Mouse (Mus musculus) lung, embryonic 16.5 days (tissue): ENCODE data around the gene Poldip2. TPM values are rescaled to one million over a fixed set of nuclear protein-coding genes. Genes with fewer than 3 reads are reported as not detected.
A peak's percentile ranks its signal among the peaks of the same experiment; 100 is the strongest.

Source experiments
- ATAC-seq: fragments of 200-750 bp; cut with Nextera tagmentation; 2 replicates; pipeline ENCODE4 v1.8.0; 2017; ENCODE audit warnings: low read depth, mild to moderate bottlenecking, moderate library complexity
- H3K27ac ChIP-seq: fragments of 300-500 bp; sonication (generic); 2 replicates; pipeline ENCODE4 v1.5.1; 2014; ENCODE audit warnings: mild to moderate bottlenecking, control low read depth, low read length
- H3K27me3 ChIP-seq: fragments of 300-500 bp; sonication (generic); 2 replicates; pipeline ENCODE4 v1.6.1; 2014; ENCODE audit warnings: low read depth, low read length, mixed read lengths; ENCODE audit not compliant: control insufficient read depth, insufficient read depth
- H3K36me3 ChIP-seq: fragments of 300-500 bp; sonication (generic); 2 replicates; pipeline ENCODE4 v1.6.1; 2014; ENCODE audit warnings: low read length; ENCODE audit not compliant: control insufficient read depth, insufficient read depth
- H3K4me1 ChIP-seq: fragments of 300-500 bp; sonication (generic); replicated peaks from 2 replicates; pipeline ENCODE4 v1.6.1; 2014; ENCODE audit warnings: low read length, mixed read lengths; ENCODE audit not compliant: control insufficient read depth, insufficient read depth
- H3K4me2 ChIP-seq: fragments of 300-500 bp; sonication (generic); 2 replicates; pipeline ENCODE4 v1.6.1; 2014; ENCODE audit warnings: low read depth, low read length, control low read depth
- H3K4me3 ChIP-seq: fragments of 300-500 bp; sonication (generic); 2 replicates; pipeline ENCODE4 v1.5.1; 2014; ENCODE audit warnings: mild to moderate bottlenecking, low read length, control low read depth
- H3K9ac ChIP-seq: fragments of 300-500 bp; sonication (generic); 2 replicates; pipeline ENCODE4 v1.6.1; 2014; ENCODE audit warnings: low read length, control low read depth
- H3K9me3 ChIP-seq: fragments of 300-500 bp; sonication (generic); 2 replicates; pipeline ENCODE4 v1.6.1; 2016; ENCODE audit warnings: low read length; ENCODE audit not compliant: control insufficient read depth
- WGBS: fragments of 180-500 bp; shearing (Covaris S2); extraction: QIAGEN DNeasy Blood & Tissue Kit; methylation state at CpG from one replicate; pipeline ENCODE4 v1.1.7; 2014; 5-methylcytosine and 5-hydroxymethylcytosine counted together
- polyA plus RNA-seq: library from polyadenylated mRNA; unstranded; fragments of >200 nt; fragmentation: Nextera tagmentation; extraction: Ambion mirVana; gene quantifications from 2 replicates; pipeline ENCODE4 v1.2.1, GENCODE M21; 2015

The Poldip2 gene
- polyA plus RNA-seq, 1 experiment from 2014 or later = 142 TPM

DNA sequence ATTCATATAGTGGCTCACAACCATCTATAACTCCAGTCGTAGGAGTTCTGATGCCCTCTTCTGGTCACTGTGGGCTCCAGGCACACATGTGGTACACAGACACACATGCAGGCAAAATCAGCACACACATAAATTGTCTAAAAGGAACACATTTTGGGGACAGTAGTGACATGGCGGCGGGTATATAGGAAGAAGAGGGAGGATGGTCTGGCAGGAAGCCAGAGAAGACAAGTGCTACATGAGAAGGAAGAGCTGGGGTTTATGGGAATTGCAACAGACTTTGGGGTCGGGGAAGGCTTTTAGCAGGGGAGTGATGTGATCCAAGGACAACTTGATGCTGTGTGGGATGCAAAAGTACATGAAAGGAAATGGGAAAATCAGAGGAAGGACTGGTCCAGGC, 22.5 kb downstream of the Poldip2 start:
- Histone ChIP-seq H3K4me1 (peaks cover 24% of the 10 kb centered on the region), H3K4me2 (peak overlapping the region; percentile 75), H3K27me3 (no peaks in the 10 kb centered on the region), H3K9me3 (no peaks in the 10 kb centered on the region), H3K9ac (no peak overlapping the region; the same call in 1 of the 2 replicates), H3K27ac (peak overlapping the region; percentile 97), H3K36me3 (peaks cover 6% of the 10 kb centered on the region), H3K4me3 (peak overlapping the region; percentile 97)
- no peak for ATAC-seq
- 52% methylated on average over 4 of the region's 4 CpGs for WGBS

DNA sequence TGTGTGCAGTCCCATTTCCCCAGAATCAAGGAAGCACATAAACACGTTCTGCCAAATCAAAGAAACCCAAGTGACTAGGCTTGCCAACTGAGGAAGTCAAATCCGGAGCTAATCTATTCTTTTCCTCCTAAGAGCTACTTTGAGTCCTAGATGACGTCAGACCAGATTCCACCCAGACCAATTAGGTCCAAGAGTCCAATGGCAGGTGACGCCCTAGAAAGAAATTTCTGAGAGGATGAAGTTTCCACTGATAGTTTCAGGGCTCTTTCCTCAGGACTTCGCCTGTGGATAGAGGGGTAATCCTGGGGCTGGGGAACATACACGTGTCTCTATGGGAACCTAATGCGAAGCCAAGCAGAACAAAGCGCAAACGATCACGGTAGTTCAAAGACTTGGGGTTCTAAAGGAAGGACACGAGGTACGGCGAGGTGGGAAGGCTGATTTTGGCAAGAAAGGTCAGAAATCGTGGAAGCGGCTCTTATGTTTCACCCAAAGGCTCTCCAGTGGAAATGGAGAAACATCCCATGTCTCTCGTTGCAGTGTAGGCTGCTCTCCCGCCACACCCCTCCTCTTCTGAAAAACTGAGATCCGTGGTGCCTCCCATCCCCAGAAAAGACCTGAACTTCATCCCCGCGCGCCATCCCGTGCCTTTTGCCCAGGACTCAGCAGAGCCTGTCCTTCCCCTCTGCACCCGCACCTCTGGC, 23.5 kb downstream of the Poldip2 start:
- under 1% methylated on average over 23 of the region's 23 CpGs for WGBS
- H3K9ac ChIP-seq = peak overlapping the region; percentile 92
- ATAC-seq = peak; percentile 55
- H3K27me3 ChIP-seq = no peaks in the 10 kb centered on the region
- peak overlapping the region; percentile 97 for H3K27ac ChIP-seq
- H3K9me3 ChIP-seq = no peaks in the 10 kb centered on the region
- peaks cover 10% of the 10 kb centered on the region for H3K36me3 ChIP-seq
- peak overlapping the region; percentile 75 for H3K4me2 ChIP-seq
- peak overlapping the region; percentile 97 for H3K4me3 ChIP-seq
- peaks cover 24% of the 10 kb centered on the region for H3K4me1 ChIP-seq

DNA sequence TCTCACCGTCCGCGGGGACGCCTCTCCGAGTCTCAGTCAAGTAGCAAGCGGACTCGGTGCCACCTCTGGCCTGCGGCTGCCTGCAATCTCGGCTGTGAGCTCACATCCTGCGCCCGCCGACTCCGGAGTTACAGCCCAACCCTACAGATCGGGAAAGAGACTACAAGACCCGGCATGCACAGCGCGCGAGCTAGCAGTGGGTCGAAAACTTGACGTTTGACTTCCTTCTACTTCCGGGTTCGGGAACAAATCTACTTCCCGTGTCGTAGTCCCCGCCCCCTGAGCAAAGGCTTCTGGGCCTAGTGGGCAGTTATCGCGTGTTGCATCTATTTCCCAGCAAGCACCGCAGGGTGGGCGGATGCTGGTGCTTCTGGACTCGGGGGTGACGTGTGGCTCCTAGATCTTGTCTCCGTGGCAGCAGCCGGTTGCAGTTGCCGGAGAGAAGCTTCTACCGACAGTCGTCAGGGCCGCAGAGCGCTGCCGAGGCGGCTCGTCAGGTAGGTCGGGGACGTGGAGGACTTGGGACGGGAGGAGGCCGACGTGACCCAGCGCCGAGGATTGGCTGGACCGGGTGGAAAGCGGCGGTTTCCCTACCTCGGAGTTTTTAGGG, 24.2 kb downstream of the Poldip2 start, which contains the start of the genes Tnfaip1 and Ift20:
Gene Tnfaip1 (minus strand): TSS at position 253 of the 610 bp plus-strand sequence.
Gene Ift20 (plus strand): TSS at position 282 of the 610 bp plus-strand sequence.
- Histone ChIP-seq H3K27ac (peak within 1 kb of the TSS; percentile 97), H3K4me3 (peak within 1 kb of the TSS; percentile 97), H3K27me3 (no peaks in the 10 kb centered on the region), H3K4me1 (peaks cover 23% of the 10 kb centered on the region), H3K9ac (peak within 1 kb of the TSS; percentile 92), H3K4me2 (peak within 1 kb of the TSS; percentile 92), H3K36me3 (peaks cover 14% of the 10 kb centered on the region), H3K9me3 (no peaks in the 10 kb centered on the region)
- ATAC-seq = peak; percentile 98
- WGBS = under 1% methylated on average over 52 of the region's 52 CpGs

DNA sequence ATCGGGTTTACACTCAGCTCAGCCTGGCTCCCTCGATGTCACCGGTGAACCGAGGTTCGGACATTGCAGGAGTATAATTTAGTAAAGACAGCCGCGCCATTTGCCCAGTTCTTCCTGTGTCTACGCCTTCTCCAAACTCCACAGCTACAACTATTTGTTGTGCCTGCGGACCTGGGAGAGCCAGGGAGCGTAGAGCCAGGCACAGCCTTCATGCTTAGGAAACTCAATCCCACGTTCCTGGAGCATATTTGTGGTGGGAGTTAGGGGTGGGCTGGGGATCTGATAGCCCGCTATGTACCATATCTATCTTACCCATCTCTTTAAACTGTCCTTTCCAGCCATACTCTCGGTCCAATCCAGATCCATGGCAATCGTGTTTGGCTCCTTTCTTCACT, 24.7 kb downstream of the Poldip2 start:
- peak overlapping the region; percentile 92 for H3K4me2 ChIP-seq
- H3K9ac ChIP-seq = peak overlapping the region; percentile 89
- WGBS = under 1% methylated on average over 14 of the region's 14 CpGs
- peaks cover 21% of the 10 kb centered on the region for H3K4me1 ChIP-seq
- peak overlapping the region; percentile 97 for H3K4me3 ChIP-seq
- H3K9me3 ChIP-seq = no peaks in the 10 kb centered on the region
- peaks cover 14% of the 10 kb centered on the region for H3K36me3 ChIP-seq
- H3K27ac ChIP-seq = peak overlapping the region; percentile 79
- peak; percentile 0; the same call in 1 of the 2 replicates for ATAC-seq
- H3K27me3 ChIP-seq = no peaks in the 10 kb centered on the region

DNA sequence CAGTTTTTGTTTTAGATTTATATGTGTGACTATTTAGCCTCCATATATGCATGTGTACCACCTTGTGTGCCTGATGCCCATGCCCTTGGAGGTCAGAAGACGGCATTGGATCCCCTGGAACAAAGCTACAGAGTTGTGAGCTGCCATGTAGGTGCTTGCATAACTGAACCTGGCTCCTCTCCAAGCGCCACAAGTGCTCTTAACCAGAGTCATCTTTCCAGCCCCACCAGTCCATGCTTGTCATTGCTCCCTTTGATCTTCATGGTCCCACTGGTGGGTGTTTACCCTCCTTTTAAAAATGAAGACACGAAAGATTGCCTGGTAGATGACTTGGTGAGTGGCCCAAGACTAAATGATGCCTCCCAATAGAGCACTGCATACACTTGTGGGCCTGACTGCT, 28.4 kb downstream of the Poldip2 start:
- Histone ChIP-seq H3K9me3 (no peaks in the 10 kb centered on the region), H3K9ac (no peak overlapping the region), H3K27ac (no peak overlapping the region), H3K4me2 (no peak overlapping the region), H3K4me1 (peaks cover 12% of the 10 kb centered on the region), H3K27me3 (no peaks in the 10 kb centered on the region), H3K4me3 (no peak overlapping the region), H3K36me3 (peaks cover 27% of the 10 kb centered on the region)
- WGBS = 56% methylated on average over 3 of the region's 3 CpGs
- no peak for ATAC-seq

DNA sequence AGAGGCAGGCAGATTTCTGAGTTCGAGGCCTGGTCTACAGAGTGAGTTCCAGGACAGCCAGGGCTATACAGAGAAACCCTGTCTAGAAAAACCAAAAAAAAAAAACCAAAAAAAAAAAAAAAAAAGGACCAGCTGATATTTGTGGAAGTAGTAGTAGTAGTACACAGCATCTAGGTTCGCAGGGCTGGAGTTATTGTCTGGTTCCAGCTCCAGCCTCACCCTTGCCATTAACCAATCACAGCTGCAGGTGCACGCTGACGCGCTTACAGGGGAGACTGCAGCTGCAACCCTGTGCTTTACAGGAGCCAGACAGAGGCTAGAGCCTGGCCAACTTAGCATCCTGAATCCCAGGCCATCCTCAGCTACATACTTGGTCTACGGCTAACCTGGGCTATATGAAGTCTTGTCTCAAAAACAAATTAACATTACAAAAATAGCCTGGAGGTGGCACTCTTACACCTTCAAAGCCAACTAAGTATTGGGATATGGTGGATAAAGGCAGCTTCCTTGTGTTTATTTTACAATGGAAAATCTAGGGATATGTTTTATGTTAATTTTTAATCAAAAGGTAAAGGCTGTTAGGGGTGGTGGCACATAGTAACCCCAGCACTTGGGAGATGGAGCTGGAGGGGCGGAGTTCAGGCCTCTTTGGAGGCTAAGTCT, 32.6 kb downstream of the Poldip2 start:
- Histone ChIP-seq H3K4me2 (no peak overlapping the region), H3K27me3 (no peaks in the 10 kb centered on the region), H3K36me3 (peaks cover 27% of the 10 kb centered on the region), H3K9ac (no peak overlapping the region), H3K27ac (no peak overlapping the region), H3K4me3 (no peak overlapping the region), H3K4me1 (peaks cover 16% of the 10 kb centered on the region), H3K9me3 (no peaks in the 10 kb centered on the region)
- WGBS = 90% methylated on average over 7 of the region's 7 CpGs
- no peak for ATAC-seq

DNA sequence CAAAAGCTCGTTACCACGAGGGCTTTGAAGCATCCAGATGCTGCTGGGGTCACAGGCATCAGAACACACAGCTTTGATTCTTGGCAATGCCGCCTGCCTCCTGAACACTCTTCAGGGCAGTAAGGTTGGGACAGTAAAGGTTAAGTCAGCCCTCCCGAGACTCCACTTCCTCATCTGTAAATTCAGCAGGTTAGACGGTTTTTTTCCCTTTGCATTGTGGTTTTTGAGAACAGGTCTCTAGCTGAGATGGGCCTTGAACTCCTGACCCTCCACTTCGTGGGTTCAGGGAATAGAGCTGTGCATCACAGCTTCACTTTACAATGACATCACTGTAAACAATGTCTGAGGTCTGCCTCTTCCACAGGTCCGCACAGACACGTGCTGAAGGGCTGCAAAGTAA, 33.2 kb downstream of the Poldip2 start:
- no peaks in the 10 kb centered on the region for H3K9me3 ChIP-seq
- H3K4me2 ChIP-seq = no peak overlapping the region
- H3K4me1 ChIP-seq = peaks cover 22% of the 10 kb centered on the region
- no peak overlapping the region for H3K9ac ChIP-seq
- WGBS = 46% methylated on average over 8 of the region's 8 CpGs
- H3K27me3 ChIP-seq = no peaks in the 10 kb centered on the region
- H3K27ac ChIP-seq = no peak overlapping the region
- no peak overlapping the region for H3K4me3 ChIP-seq
- no peak for ATAC-seq
- peaks cover 23% of the 10 kb centered on the region for H3K36me3 ChIP-seq

DNA sequence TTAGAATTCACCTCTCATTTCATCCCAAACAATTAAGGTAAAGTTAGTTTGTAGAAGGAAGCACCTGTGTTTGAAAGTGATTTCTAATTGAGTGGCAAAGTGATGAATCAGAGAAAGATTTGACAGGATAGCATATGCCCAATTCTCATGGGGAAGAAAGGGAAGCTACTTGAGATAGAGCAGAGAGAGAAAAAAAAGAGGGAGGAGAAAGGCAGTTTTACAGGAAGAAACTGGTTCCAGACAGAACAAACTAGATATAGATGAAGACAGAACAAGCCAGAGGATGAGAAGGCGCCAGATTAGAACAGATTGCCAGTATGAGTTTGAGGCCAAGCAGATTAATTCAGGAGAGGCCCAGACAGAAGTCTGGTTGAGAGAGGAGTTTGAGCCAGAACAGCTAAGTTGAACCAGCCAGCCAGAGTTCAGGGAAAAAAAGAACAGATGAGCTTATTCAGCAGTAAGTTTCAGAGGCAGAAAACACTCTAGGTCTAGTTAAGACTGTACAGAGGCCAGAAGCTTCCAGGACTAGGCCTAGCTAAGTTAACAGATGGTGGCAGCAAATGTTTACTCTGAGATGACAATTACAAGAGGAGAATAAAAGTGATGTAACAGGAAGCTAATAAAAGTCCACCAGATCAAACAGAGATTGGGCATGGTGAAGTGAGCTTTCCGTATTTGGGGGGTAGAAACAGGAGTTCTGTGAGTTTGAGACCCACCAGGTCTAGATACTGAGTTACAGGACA, 35.9 kb downstream of the Poldip2 start:
- H3K9ac ChIP-seq = no peak overlapping the region
- ATAC-seq = no peak
- 62% methylated on average over 2 of the region's 2 CpGs for WGBS
- no peak overlapping the region for H3K4me2 ChIP-seq
- peaks cover 13% of the 10 kb centered on the region for H3K36me3 ChIP-seq
- no peak overlapping the region for H3K4me3 ChIP-seq
- no peaks in the 10 kb centered on the region for H3K9me3 ChIP-seq
- H3K4me1 ChIP-seq = peaks cover 25% of the 10 kb centered on the region
- H3K27ac ChIP-seq = no peak overlapping the region
- no peaks in the 10 kb centered on the region for H3K27me3 ChIP-seq
